Mouse (Mus musculus) kidney, postnatal 36 days (tissue): ENCODE results near the gene Rasl12.

Experiments used
- DNase-seq, 2 experiments: peaks; one replicate each; pipeline ENCODE4 v3.0.0; 2021 to 2022; ENCODE audit warnings: mixed read lengths in 2 of 2

The Rasl12 gene

GRCm38 (mm10) chr9:65444692-65445091 is 46.4 kb downstream of the Rasl12 start:
- no peak for DNase-seq

- DNase-seq = no peak
Observed at GRCm38 (mm10) chr9:65447951-65448350, 49.6 kb downstream of the Rasl12 start.

DNA sequence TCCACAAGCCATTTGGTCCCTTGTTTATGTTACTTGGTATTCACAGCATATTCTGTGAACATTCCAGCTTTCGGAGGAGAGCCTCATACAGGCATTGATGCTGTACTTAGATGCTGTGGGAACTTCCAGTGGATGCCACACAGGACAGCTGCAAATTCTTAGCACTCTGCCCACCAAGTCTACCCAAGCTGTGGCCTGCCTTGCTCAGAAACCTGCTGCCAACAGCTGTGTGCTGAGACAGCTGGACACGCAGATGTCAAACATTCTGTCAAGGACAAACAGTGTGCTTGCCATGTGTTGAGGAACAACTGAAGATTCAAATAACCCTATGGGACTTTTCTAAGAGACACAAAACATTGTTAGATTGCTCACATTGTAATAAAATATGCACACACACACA is 60.7 kb downstream of the Rasl12 start:
- DNase-seq = no peak

- DNase-seq = no peak
Observed at GRCm38 (mm10) chr9:65460198-65460597, 61.9 kb downstream of the Rasl12 start.

- DNase-seq = peak; percentile 96 to 98
Observed at GRCm38 (mm10) chr9:65460732-65461442, 62.6 kb downstream of the Rasl12 start, which contains the start of gene Spg21. Spg21 (plus strand) TSS chr9:65460947.

DNA sequence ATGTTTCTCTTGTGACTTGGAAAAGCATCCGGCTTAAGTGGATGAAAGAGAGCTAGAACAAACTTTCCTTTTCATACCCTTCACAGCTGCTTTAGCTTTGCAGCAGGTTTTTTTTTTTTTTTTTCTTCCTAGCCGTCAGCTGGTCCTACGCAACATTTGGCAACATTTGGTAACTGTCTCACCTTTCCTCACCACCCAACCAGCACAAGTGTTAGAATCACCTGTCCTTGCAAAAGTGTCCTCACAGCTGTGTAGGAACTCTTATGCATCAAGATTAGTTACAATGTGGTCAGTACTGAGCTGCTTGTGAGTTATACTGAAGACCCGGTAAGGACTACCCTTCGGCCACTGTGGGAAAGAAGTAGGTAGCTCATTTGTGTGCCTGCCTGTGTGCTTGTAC is 64.2 kb downstream of the Rasl12 start:
- DNase-seq = no peak

GRCm38 (mm10) chr9:65464161-65464560 is 65.9 kb downstream of the Rasl12 start:
- peak; percentile 71 to 82 for DNase-seq
